In genomic region chr19:47053471-47053870, GRCm38 (mm10) we compare ENCODE assay signal across 17 mouse cellular contexts. TPM values are rescaled to one million over a fixed set of nuclear protein-coding genes. Genes with fewer than 3 reads are reported as not detected.
DNase-seq lines count a peak whose midpoint lies in the region; ATAC-seq and TF ChIP-seq lines count a peak whose summit lies in the region.
"Had no signal": no experiment of that assay in that cellular context is flagged by ENCODE, and none has a peak within 500 bp of the region (broad histone marks: within the 10 kb centered on the region; RNA-seq: fewer than 3 reads in every experiment).

No protein-coding gene starts in this region.

- H3K36me3 ChIP-seq in liver, embryonic 16.5 days (ENCODE audit: control insufficient read depth, insufficient read depth): no peaks in the 10 kb centered on the region
- H3K36me3 ChIP-seq in liver, embryonic 11.5 days (ENCODE audit: control insufficient read depth, insufficient read depth, low read length): no peaks in the 10 kb centered on the region
- no peaks in the 10 kb centered on the region for H3K36me3 ChIP-seq in intestine, embryonic 16.5 days (ENCODE audit: control insufficient read depth, insufficient read depth, low read length)
- no peaks in the 10 kb centered on the region for H3K36me3 ChIP-seq in kidney, postnatal 0 days (ENCODE audit: insufficient read depth, low read length)
- H3K36me3 ChIP-seq in stomach, embryonic 15.5 days: no peaks in the 10 kb centered on the region
- H3K36me3 ChIP-seq in forebrain, embryonic 15.5 days: no peaks in the 10 kb centered on the region
- no peaks in the 10 kb centered on the region for H3K36me3 ChIP-seq in limb, embryonic 10.5 days
- H3K36me3 ChIP-seq: embryonic facial prominence, embryonic 10.5 days; hindbrain, embryonic 15.5 days had no signal

- 0 out of 2 replicates have a peak overlapping the region, but pooled peaks have one; percentile 14 for H3K27ac ChIP-seq in liver, embryonic 16.5 days (ENCODE audit: low read length)
- H3K27ac ChIP-seq in liver, embryonic 11.5 days (ENCODE audit: low read depth, low read length): no peak overlapping the region
- H3K27ac ChIP-seq in intestine, embryonic 16.5 days (ENCODE audit: low read length): peak overlapping the region; percentile 81
- peak overlapping the region; percentile 65 for H3K27ac ChIP-seq in kidney, postnatal 0 days
- H3K27ac ChIP-seq in stomach, embryonic 15.5 days: no peak overlapping the region
- no peak overlapping the region for H3K27ac ChIP-seq in forebrain, embryonic 15.5 days (replicated peaks)
- H3K27ac ChIP-seq in limb, embryonic 10.5 days: no peak overlapping the region
- H3K27ac ChIP-seq: embryonic facial prominence, embryonic 10.5 days; forebrain, embryonic 13.5 days; hindbrain, embryonic 15.5 days; midbrain, embryonic 10.5 days had no signal

- no peak overlapping the region for H3K9ac ChIP-seq in liver, embryonic 16.5 days (ENCODE audit: low read depth, low read length)
- H3K9ac ChIP-seq in liver, embryonic 11.5 days (ENCODE audit: low read depth, low read length): no peak overlapping the region
- H3K9ac ChIP-seq in intestine, embryonic 16.5 days (ENCODE audit: low read depth, low read length): no peak overlapping the region
- H3K9ac ChIP-seq in kidney, postnatal 0 days (ENCODE audit: low read depth, low read length): no peak overlapping the region
- H3K9ac ChIP-seq in stomach, embryonic 15.5 days: no peak overlapping the region
- no peak overlapping the region for H3K9ac ChIP-seq in forebrain, embryonic 15.5 days (replicated peaks)
- H3K9ac ChIP-seq: forebrain, embryonic 13.5 days; hindbrain, embryonic 15.5 days had no signal

- 54% methylated on average over 4 of the region's 4 CpGs for WGBS in liver, embryonic 16.5 days (ENCODE audit: insufficient replicate concordance)
- WGBS in liver, embryonic 11.5 days: 80% methylated on average over 4 of the region's 4 CpGs
- WGBS in intestine, embryonic 16.5 days: 46% methylated on average over 4 of the region's 4 CpGs
- 62% methylated on average over 4 of the region's 4 CpGs for WGBS in kidney, postnatal 0 days
- WGBS in stomach, embryonic 15.5 days: 62% methylated on average over 4 of the region's 4 CpGs
- 93% methylated on average over 4 of the region's 4 CpGs for WGBS in forebrain, embryonic 15.5 days
- 84% methylated on average over 4 of the region's 4 CpGs for WGBS in limb, embryonic 10.5 days

- H3K4me3 ChIP-seq in liver, embryonic 16.5 days (ENCODE audit: low read depth, low read length): no peak overlapping the region
- no peak overlapping the region for H3K4me3 ChIP-seq in liver, embryonic 11.5 days (ENCODE audit: low read depth, low read length)
- no peak overlapping the region for H3K4me3 ChIP-seq in intestine, embryonic 16.5 days (ENCODE audit: low read length)
- no peak overlapping the region for H3K4me3 ChIP-seq in kidney, postnatal 0 days (replicated peaks; ENCODE audit: low read depth, low read length)
- H3K4me3 ChIP-seq in stomach, embryonic 15.5 days (replicated peaks): no peak overlapping the region
- no peak overlapping the region for H3K4me3 ChIP-seq in forebrain, embryonic 15.5 days
- H3K4me3 ChIP-seq in limb, embryonic 10.5 days: no peak overlapping the region
- H3K4me3 ChIP-seq: embryonic facial prominence, embryonic 10.5 days; forebrain, embryonic 13.5 days; hindbrain, embryonic 15.5 days; midbrain, embryonic 10.5 days had no signal

- DNase-seq in liver, embryonic 11.5 days (ENCODE audit: low spot score): no peak
- peak; percentile 64 for DNase-seq in kidney, postnatal 0 days (ENCODE audit: low spot score)
- DNase-seq in adrenal gland, adult 2 months: no peak
- no peak for DNase-seq in limb, embryonic 10.5 days (ENCODE audit: low spot score)
- DNase-seq: cerebellum, postnatal 36 days; lung, adult 18-20 months; lung, postnatal 4 days had no signal

- H3K27me3 ChIP-seq in liver, embryonic 16.5 days (ENCODE audit: control insufficient read depth, insufficient read depth, low read depth, low read length): no peaks in the 10 kb centered on the region
- H3K27me3 ChIP-seq in liver, embryonic 11.5 days (replicated peaks; ENCODE audit: control insufficient read depth, insufficient read depth, low read length): no peaks in the 10 kb centered on the region
- no peaks in the 10 kb centered on the region for H3K27me3 ChIP-seq in intestine, embryonic 16.5 days (replicated peaks; ENCODE audit: control insufficient read depth, insufficient read depth, low read length)
- no peaks in the 10 kb centered on the region for H3K27me3 ChIP-seq in kidney, postnatal 0 days (ENCODE audit: insufficient read depth, low read length)
- H3K27me3 ChIP-seq in stomach, embryonic 15.5 days (replicated peaks): no peaks in the 10 kb centered on the region
- no peaks in the 10 kb centered on the region for H3K27me3 ChIP-seq in forebrain, embryonic 15.5 days
- H3K27me3 ChIP-seq in limb, embryonic 10.5 days (ENCODE audit: low read depth, poor library complexity, severe bottlenecking): no peaks in the 10 kb centered on the region
- H3K27me3 ChIP-seq: CH12.LX; forebrain, embryonic 13.5 days; hindbrain, embryonic 15.5 days had no signal

- no peak overlapping the region for H3K4me2 ChIP-seq in liver, embryonic 16.5 days (ENCODE audit: low read depth, low read length)
- no peak overlapping the region for H3K4me2 ChIP-seq in liver, embryonic 11.5 days
- H3K4me2 ChIP-seq in intestine, embryonic 16.5 days (ENCODE audit: low read depth, low read length): no peak overlapping the region
- no peak overlapping the region for H3K4me2 ChIP-seq in kidney, postnatal 0 days (ENCODE audit: low read length)
- H3K4me2 ChIP-seq in stomach, embryonic 15.5 days: no peak overlapping the region
- no peak overlapping the region for H3K4me2 ChIP-seq in forebrain, embryonic 15.5 days (replicated peaks)
- H3K4me2 ChIP-seq: forebrain, embryonic 13.5 days; heart, embryonic 11.5 days; hindbrain, embryonic 15.5 days had no signal

- TF ChIP-seq CTCF in kidney, postnatal 0 days (IDR thresholded peaks at IDR 0.05; ENCODE audit: low read depth): no peak

- H3K4me1 ChIP-seq in liver, embryonic 16.5 days (ENCODE audit: control insufficient read depth, low read depth, low read length): peaks cover 15% of the 10 kb centered on the region
- H3K4me1 ChIP-seq in liver, embryonic 11.5 days (replicated peaks; ENCODE audit: control insufficient read depth, insufficient read depth, low read length): peaks cover 12% of the 10 kb centered on the region
- peaks cover 18% of the 10 kb centered on the region for H3K4me1 ChIP-seq in intestine, embryonic 16.5 days (ENCODE audit: control insufficient read depth, insufficient read depth, low read length)
- H3K4me1 ChIP-seq in kidney, postnatal 0 days (replicated peaks; ENCODE audit: insufficient read depth, low read length): peaks cover 8% of the 10 kb centered on the region; the same call in 1 of the 2 replicates
- peaks cover 16% of the 10 kb centered on the region for H3K4me1 ChIP-seq in stomach, embryonic 15.5 days
- H3K4me1 ChIP-seq in forebrain, embryonic 15.5 days: peaks cover 19% of the 10 kb centered on the region
- peaks cover 20% of the 10 kb centered on the region for H3K4me1 ChIP-seq in limb, embryonic 10.5 days

- ATAC-seq in liver, embryonic 16.5 days (ENCODE audit: low read depth): peak; percentile 50
- no peak for ATAC-seq in liver, embryonic 11.5 days (replicated peaks; ENCODE audit: low FRiP score)
- ATAC-seq in intestine, embryonic 16.5 days: peak; percentile 73
- peak; percentile 77; the same call in 1 of the 2 replicates for ATAC-seq in kidney, postnatal 0 days (replicated peaks; ENCODE audit: low FRiP score, low read depth)
- ATAC-seq in stomach, embryonic 15.5 days (ENCODE audit: insufficient read depth, low FRiP score, low read depth): peak; percentile 40; the same call in 1 of the 2 replicates
- ATAC-seq in forebrain, embryonic 15.5 days (replicated peaks): no peak
- ATAC-seq: forebrain, embryonic 13.5 days had no signal

- no peaks in the 10 kb centered on the region for H3K9me3 ChIP-seq in liver, embryonic 16.5 days (replicated peaks; ENCODE audit: control insufficient read depth, low read length)
- no peaks in the 10 kb centered on the region for H3K9me3 ChIP-seq in liver, embryonic 11.5 days (ENCODE audit: control insufficient read depth, low read length)
- no peaks in the 10 kb centered on the region for H3K9me3 ChIP-seq in intestine, embryonic 16.5 days (ENCODE audit: control insufficient read depth, low read length)
- no peaks in the 10 kb centered on the region for H3K9me3 ChIP-seq in kidney, postnatal 0 days (replicated peaks; ENCODE audit: low read length)
- no peaks in the 10 kb centered on the region for H3K9me3 ChIP-seq in stomach, embryonic 15.5 days
- no peaks in the 10 kb centered on the region for H3K9me3 ChIP-seq in forebrain, embryonic 15.5 days
- H3K9me3 ChIP-seq in limb, embryonic 10.5 days (replicated peaks): no peaks in the 10 kb centered on the region
- H3K9me3 ChIP-seq: embryonic facial prominence, embryonic 10.5 days; forebrain, embryonic 13.5 days; hindbrain, embryonic 15.5 days; midbrain, embryonic 10.5 days had no signal

RNA-seq across cellular contexts. Expression of gene Pcgf6, which starts 2.8 kb away (rescaled TPM):
- 5.7 and 5.9 TPM in 2 replicates for polyA plus RNA-seq in liver, embryonic 16.5 days (2015; fragmentation: Nextera tagmentation; extraction: Ambion mirVana)
- 28.6 and 32.9 TPM in 2 replicates for polyA plus RNA-seq in liver, embryonic 11.5 days (2014; fragmentation: Nextera tagmentation; extraction: Ambion mirVana)
- 16.1 and 16.7 TPM in 2 replicates for polyA plus RNA-seq in intestine, embryonic 16.5 days (2015; fragmentation: Nextera tagmentation; extraction: Ambion mirVana)
- 19.2 and 20.3 TPM in 2 replicates for polyA plus RNA-seq in kidney, postnatal 0 days (2015; fragmentation: Nextera tagmentation; extraction: Ambion mirVana)
- 16.6 and 18.7 TPM in 2 replicates for polyA plus RNA-seq in stomach, embryonic 15.5 days (2015; fragmentation: Nextera tagmentation; extraction: Ambion mirVana)
- polyA plus RNA-seq in forebrain, embryonic 15.5 days (2015; fragmentation: Nextera tagmentation; extraction: Ambion mirVana): 27.4 and 29.8 TPM in 2 replicates
- 10 to 100 TPM in 1 of 2 experiments, 1 to 10 TPM in 1; 9.9 to 11.4 TPM for total RNA-seq in adrenal gland, adult 2 months (2021)
- polyA plus RNA-seq in adrenal gland, adult 2 months (2012; rRNA removed): 10.0 and 11.2 TPM in 2 replicates
- 35.3 and 38.2 TPM in 2 replicates for polyA plus RNA-seq in limb, embryonic 10.5 days (2016; fragmentation: Nextera tagmentation; extraction: Ambion mirVana)

RNA-seq across cellular contexts. Expression of gene Taf5, which starts 14.1 kb away (rescaled TPM):
- polyA plus RNA-seq in liver, embryonic 16.5 days (2015; fragmentation: Nextera tagmentation; extraction: Ambion mirVana): 2.6 and 2.7 TPM in 2 replicates
- polyA plus RNA-seq in liver, embryonic 11.5 days (2014; fragmentation: Nextera tagmentation; extraction: Ambion mirVana): 9.0 TPM in 2 replicates
- polyA plus RNA-seq in intestine, embryonic 16.5 days (2015; fragmentation: Nextera tagmentation; extraction: Ambion mirVana): 3.6 and 3.8 TPM in 2 replicates
- 3.5 and 4.3 TPM in 2 replicates for polyA plus RNA-seq in kidney, postnatal 0 days (2015; fragmentation: Nextera tagmentation; extraction: Ambion mirVana)
- polyA plus RNA-seq in stomach, embryonic 15.5 days (2015; fragmentation: Nextera tagmentation; extraction: Ambion mirVana): 4.5 and 5.1 TPM in 2 replicates
- 6.9 and 7.8 TPM in 2 replicates for polyA plus RNA-seq in forebrain, embryonic 15.5 days (2015; fragmentation: Nextera tagmentation; extraction: Ambion mirVana)
- 1 to 10 TPM; 3.5 to 3.6 TPM for total RNA-seq in adrenal gland, adult 2 months (2021)
- 1.6 and 1.9 TPM in 2 replicates for polyA plus RNA-seq in adrenal gland, adult 2 months (2012; rRNA removed)
- polyA plus RNA-seq in limb, embryonic 10.5 days (2016; fragmentation: Nextera tagmentation; extraction: Ambion mirVana): 8.6 and 8.7 TPM in 2 replicates

RNA-seq across cellular contexts. Expression of gene Usmg5, which starts 37.0 kb away (rescaled TPM):
- 680 and 757 TPM in 2 replicates for polyA plus RNA-seq in liver, embryonic 16.5 days (2015; fragmentation: Nextera tagmentation; extraction: Ambion mirVana)
- polyA plus RNA-seq in liver, embryonic 11.5 days (2014; fragmentation: Nextera tagmentation; extraction: Ambion mirVana): 1,203 and 1,215 TPM in 2 replicates
- 1,592 and 1,616 TPM in 2 replicates for polyA plus RNA-seq in intestine, embryonic 16.5 days (2015; fragmentation: Nextera tagmentation; extraction: Ambion mirVana)
- 2,320 and 2,713 TPM in 2 replicates for polyA plus RNA-seq in kidney, postnatal 0 days (2015; fragmentation: Nextera tagmentation; extraction: Ambion mirVana)
- 1,167 and 1,215 TPM in 2 replicates for polyA plus RNA-seq in stomach, embryonic 15.5 days (2015; fragmentation: Nextera tagmentation; extraction: Ambion mirVana)
- polyA plus RNA-seq in forebrain, embryonic 15.5 days (2015; fragmentation: Nextera tagmentation; extraction: Ambion mirVana): 1,420 and 1,492 TPM in 2 replicates
- total RNA-seq in adrenal gland, adult 2 months (2021): 100 to 1,000 TPM; 788 to 840 TPM
- polyA plus RNA-seq in adrenal gland, adult 2 months (2012; rRNA removed): 7.8 and 8.7 TPM in 2 replicates
- polyA plus RNA-seq in limb, embryonic 10.5 days (2016; fragmentation: Nextera tagmentation; extraction: Ambion mirVana): 1,161 and 1,186 TPM in 2 replicates

RNA-seq across cellular contexts. Expression of gene Pdcd11, which starts 37.1 kb away (rescaled TPM):
- 3.3 and 3.4 TPM in 2 replicates for polyA plus RNA-seq in liver, embryonic 16.5 days (2015; fragmentation: Nextera tagmentation; extraction: Ambion mirVana)
- polyA plus RNA-seq in liver, embryonic 11.5 days (2014; fragmentation: Nextera tagmentation; extraction: Ambion mirVana): 18.4 and 18.8 TPM in 2 replicates
- polyA plus RNA-seq in intestine, embryonic 16.5 days (2015; fragmentation: Nextera tagmentation; extraction: Ambion mirVana): 7.1 and 7.4 TPM in 2 replicates
- 7.3 TPM in 2 replicates for polyA plus RNA-seq in kidney, postnatal 0 days (2015; fragmentation: Nextera tagmentation; extraction: Ambion mirVana)
- 8.6 and 8.9 TPM in 2 replicates for polyA plus RNA-seq in stomach, embryonic 15.5 days (2015; fragmentation: Nextera tagmentation; extraction: Ambion mirVana)
- 7.3 and 8.6 TPM in 2 replicates for polyA plus RNA-seq in forebrain, embryonic 15.5 days (2015; fragmentation: Nextera tagmentation; extraction: Ambion mirVana)
- total RNA-seq in adrenal gland, adult 2 months (2021): 10 to 100 TPM; 19.8 to 22.1 TPM
- 5.1 and 6.0 TPM in 2 replicates for polyA plus RNA-seq in adrenal gland, adult 2 months (2012; rRNA removed)
- 13.8 and 14.5 TPM in 2 replicates for polyA plus RNA-seq in limb, embryonic 10.5 days (2016; fragmentation: Nextera tagmentation; extraction: Ambion mirVana)

RNA-seq across cellular contexts. Expression of gene Nt5c2, which starts 38.5 kb away (rescaled TPM):
- polyA plus RNA-seq in liver, embryonic 16.5 days (2015; fragmentation: Nextera tagmentation; extraction: Ambion mirVana): 47.4 and 48.4 TPM in 2 replicates
- 107 and 110 TPM in 2 replicates for polyA plus RNA-seq in liver, embryonic 11.5 days (2014; fragmentation: Nextera tagmentation; extraction: Ambion mirVana)
- 37.6 and 45.3 TPM in 2 replicates for polyA plus RNA-seq in intestine, embryonic 16.5 days (2015; fragmentation: Nextera tagmentation; extraction: Ambion mirVana)
- polyA plus RNA-seq in kidney, postnatal 0 days (2015; fragmentation: Nextera tagmentation; extraction: Ambion mirVana): 68.4 and 87.5 TPM in 2 replicates
- polyA plus RNA-seq in stomach, embryonic 15.5 days (2015; fragmentation: Nextera tagmentation; extraction: Ambion mirVana): 69.4 and 76.6 TPM in 2 replicates
- 73.2 and 78.2 TPM in 2 replicates for polyA plus RNA-seq in forebrain, embryonic 15.5 days (2015; fragmentation: Nextera tagmentation; extraction: Ambion mirVana)
- 10 to 100 TPM; 61.8 to 66.2 TPM for total RNA-seq in adrenal gland, adult 2 months (2021)
- polyA plus RNA-seq in adrenal gland, adult 2 months (2012; rRNA removed): 11.6 and 11.9 TPM in 2 replicates
- polyA plus RNA-seq in limb, embryonic 10.5 days (2016; fragmentation: Nextera tagmentation; extraction: Ambion mirVana): 75.4 and 89.8 TPM in 2 replicates

Comparison
In these comparisons a context has a peak if more than half of its experiments do, and no peak if none do; other contexts are left out.
1. ATAC-seq: peak in liver, embryonic 16.5 days (single experiment), intestine, embryonic 16.5 days (single experiment), kidney, postnatal 0 days (single experiment) and stomach, embryonic 15.5 days (single experiment); none in liver, embryonic 11.5 days (single experiment) and forebrain, embryonic 15.5 days (single experiment).
2. H3K27ac ChIP-seq: peak in liver, embryonic 16.5 days (single experiment), intestine, embryonic 16.5 days (single experiment) and kidney, postnatal 0 days (single experiment); none in liver, embryonic 11.5 days (single experiment), stomach, embryonic 15.5 days (single experiment), forebrain, embryonic 15.5 days (single experiment) and limb, embryonic 10.5 days (single experiment).
3. RNA of gene Usmg5, which starts 37.0 kb away (polyA plus RNA-seq): 2,320 to 2,713 TPM in kidney, postnatal 0 days, 1,592 to 1,616 TPM in intestine, embryonic 16.5 days, 1,420 to 1,492 TPM in forebrain, embryonic 15.5 days, 1,203 to 1,215 TPM in liver, embryonic 11.5 days, 1,167 to 1,215 TPM in stomach, embryonic 15.5 days, 1,161 to 1,186 TPM in limb, embryonic 10.5 days and 680 to 757 TPM in liver, embryonic 16.5 days; 7.8 to 8.7 TPM in adrenal gland, adult 2 months; every median in the first group is over 10 times any median in the second.